Mouse (Mus musculus): ENCODE measurements around the gene Nr0b2. TPM values are rescaled to one million over a fixed set of nuclear protein-coding genes. Genes with fewer than 3 reads are reported as not detected.
A peak's percentile ranks its signal among the peaks of the same experiment; 100 is the strongest.

The Nr0b2 gene
- polyA plus RNA-seq, 1 experiment from 2014 or later: 5.4 TPM

DNA sequence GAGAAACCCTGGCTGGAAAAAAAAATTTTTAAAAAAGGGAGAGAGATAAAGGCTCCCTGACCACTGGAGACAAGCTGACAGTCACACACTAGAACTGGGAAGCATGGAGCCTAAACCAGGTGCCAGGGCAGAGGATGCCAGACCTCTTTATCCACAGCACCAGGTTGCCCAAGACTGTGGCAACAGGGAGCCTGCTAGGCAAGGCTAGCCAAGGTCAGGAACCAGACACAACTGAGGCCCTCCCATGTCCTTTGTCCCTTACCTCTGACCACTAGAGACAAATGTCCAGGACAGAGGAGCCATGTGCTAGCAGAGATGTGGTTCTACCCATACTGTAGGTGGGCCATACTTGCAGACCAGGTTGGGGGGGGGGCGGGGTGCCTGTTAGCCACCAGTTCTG is 1.1 kb upstream of the Nr0b2 start:
- Histone ChIP-seq H3K4me2 (ENCODE audit: low read length) (no peak overlapping the region), H3K9me3 (ENCODE audit: control insufficient read depth, low read length) (no peaks in the 10 kb centered on the region), H3K4me3 (ENCODE audit: low read depth, low read length) (no peak overlapping the region), H3K27ac (ENCODE audit: low read depth) (no peak overlapping the region), H3K9ac (ENCODE audit: low read length) (no peak overlapping the region), H3K4me1 (replicated peaks; ENCODE audit: control insufficient read depth, insufficient read depth, low read length) (no peaks in the 10 kb centered on the region), H3K36me3 (ENCODE audit: control insufficient read depth, insufficient read depth, low read length) (no peaks in the 10 kb centered on the region), H3K27me3 (replicated peaks; ENCODE audit: control insufficient read depth, insufficient read depth, low read length) (no peaks in the 10 kb centered on the region)
- DNase-seq (ENCODE audit: low spot score) (no peak), ATAC-seq (replicated peaks; ENCODE audit: low FRiP score, low TSS enrichment, low read depth) (no peak)
- WGBS: 89% methylated on average over 1 of the region's 1 CpGs

GRCm38 (mm10) chr4:133553448-133554330 is 513 bp downstream of the Nr0b2 start:
- DNase-seq (ENCODE audit: low spot score) (no peak), ATAC-seq (replicated peaks; ENCODE audit: low FRiP score, low TSS enrichment, low read depth) (no peak)
- no peak overlapping the region for H3K9ac ChIP-seq (ENCODE audit: low read length)
- H3K4me1 ChIP-seq (replicated peaks; ENCODE audit: control insufficient read depth, insufficient read depth, low read length): no peaks in the 10 kb centered on the region
- 74% methylated on average over 19 of the region's 19 CpGs for WGBS
- no peak overlapping the region for H3K27ac ChIP-seq (ENCODE audit: low read depth)
- no peaks in the 10 kb centered on the region for H3K27me3 ChIP-seq (replicated peaks; ENCODE audit: control insufficient read depth, insufficient read depth, low read length)
- no peak overlapping the region for H3K4me3 ChIP-seq (ENCODE audit: low read depth, low read length)
- no peaks in the 10 kb centered on the region for H3K9me3 ChIP-seq (ENCODE audit: control insufficient read depth, low read length)
- peak overlapping the region; percentile 1; the same call in 1 of the 2 replicates for H3K4me2 ChIP-seq (ENCODE audit: low read length)
- H3K36me3 ChIP-seq (ENCODE audit: control insufficient read depth, insufficient read depth, low read length): no peaks in the 10 kb centered on the region

DNA sequence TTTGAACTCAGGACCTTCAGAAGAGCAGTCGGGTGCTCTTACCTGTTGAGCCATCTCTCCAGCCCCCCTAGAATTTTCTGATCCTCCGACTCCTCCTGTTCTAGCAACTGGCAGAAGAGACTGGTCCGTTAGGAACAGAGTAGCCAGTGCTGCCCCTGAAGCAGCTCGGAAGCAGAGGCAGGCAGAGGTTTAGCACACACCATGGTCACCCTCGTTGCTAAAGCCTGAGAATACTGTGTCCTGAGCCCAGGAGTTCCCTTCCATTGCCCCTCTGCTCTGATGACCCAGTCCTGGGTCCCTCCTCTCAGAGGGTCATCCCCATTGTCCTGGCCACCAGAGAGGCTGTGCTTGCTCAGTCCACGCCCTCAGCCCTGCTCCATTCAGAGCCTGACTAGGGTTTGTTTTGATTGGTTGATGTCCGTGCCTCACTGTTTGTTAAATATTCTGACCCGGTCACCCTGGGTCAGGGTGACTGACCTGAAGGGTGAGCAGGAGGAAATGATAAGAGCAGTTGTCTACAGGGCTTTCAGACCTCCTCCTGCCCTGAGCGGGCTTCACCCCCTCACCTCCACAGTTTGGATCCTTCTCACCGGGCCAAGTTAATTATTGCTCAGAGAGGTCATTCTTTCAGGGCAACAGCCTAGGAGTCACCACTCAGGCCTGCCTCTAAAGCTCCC is 4.0 kb downstream of the Nr0b2 start:
- Histone ChIP-seq H3K9ac (ENCODE audit: low read length) (no peak overlapping the region), H3K9me3 (ENCODE audit: control insufficient read depth, low read length) (no peaks in the 10 kb centered on the region), H3K36me3 (ENCODE audit: control insufficient read depth, insufficient read depth, low read length) (no peaks in the 10 kb centered on the region), H3K27ac (ENCODE audit: low read depth) (no peak overlapping the region), H3K4me1 (replicated peaks; ENCODE audit: control insufficient read depth, insufficient read depth, low read length) (no peaks in the 10 kb centered on the region), H3K4me3 (ENCODE audit: low read depth, low read length) (no peak overlapping the region), H3K27me3 (replicated peaks; ENCODE audit: control insufficient read depth, insufficient read depth, low read length) (no peaks in the 10 kb centered on the region), H3K4me2 (ENCODE audit: low read length) (no peak overlapping the region)
- ATAC-seq (replicated peaks; ENCODE audit: low FRiP score, low TSS enrichment, low read depth) (peak; percentile 18; the same call in 1 of the 2 replicates), DNase-seq (ENCODE audit: low spot score) (no peak)
- 28% methylated on average over 10 of the region's 10 CpGs for WGBS

- no peak overlapping the region for H3K27ac ChIP-seq (ENCODE audit: low read depth)
- 66% methylated on average over 4 of the region's 4 CpGs for WGBS
- H3K4me3 ChIP-seq (ENCODE audit: low read depth, low read length): no peak overlapping the region
- H3K9me3 ChIP-seq (ENCODE audit: control insufficient read depth, low read length): no peaks in the 10 kb centered on the region
- H3K27me3 ChIP-seq (replicated peaks; ENCODE audit: control insufficient read depth, insufficient read depth, low read length): no peaks in the 10 kb centered on the region
- H3K4me2 ChIP-seq (ENCODE audit: low read length): no peak overlapping the region
- ATAC-seq (replicated peaks; ENCODE audit: low FRiP score, low TSS enrichment, low read depth): no peak
- no peak for DNase-seq (ENCODE audit: low spot score)
- no peaks in the 10 kb centered on the region for H3K36me3 ChIP-seq (ENCODE audit: control insufficient read depth, insufficient read depth, low read length)
- H3K9ac ChIP-seq (ENCODE audit: low read length): no peak overlapping the region
- H3K4me1 ChIP-seq (replicated peaks; ENCODE audit: control insufficient read depth, insufficient read depth, low read length): no peaks in the 10 kb centered on the region
Observed at GRCm38 (mm10) chr4:133559846-133560245, 6.7 kb downstream of the Nr0b2 start.

DNA sequence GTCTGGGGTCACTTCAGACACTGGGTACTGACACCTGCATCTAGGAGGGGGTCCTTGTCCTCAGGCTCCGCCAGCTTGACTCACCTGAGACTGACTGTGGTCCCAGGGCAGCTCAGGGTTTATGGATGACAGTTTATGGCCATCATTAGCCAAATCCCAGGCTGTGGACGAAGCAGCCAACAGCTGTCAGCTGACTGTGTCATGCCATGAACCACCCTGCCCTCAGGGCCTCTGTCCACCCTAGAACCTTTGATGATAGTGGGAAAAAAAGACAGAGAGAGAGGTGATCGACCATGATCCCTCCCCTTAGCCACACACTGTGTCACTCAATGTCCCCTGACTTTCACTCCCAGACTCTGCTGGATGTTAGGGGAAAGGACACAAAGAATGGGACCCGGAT is 8.4 kb downstream of the Nr0b2 start:
- WGBS: 54% methylated on average over 4 of the region's 4 CpGs
- Histone ChIP-seq H3K9ac (ENCODE audit: low read length) (no peak overlapping the region), H3K36me3 (ENCODE audit: control insufficient read depth, insufficient read depth, low read length) (no peaks in the 10 kb centered on the region), H3K4me3 (ENCODE audit: low read depth, low read length) (no peak overlapping the region), H3K27ac (ENCODE audit: low read depth) (no peak overlapping the region), H3K4me1 (replicated peaks; ENCODE audit: control insufficient read depth, insufficient read depth, low read length) (no peaks in the 10 kb centered on the region), H3K9me3 (ENCODE audit: control insufficient read depth, low read length) (no peaks in the 10 kb centered on the region), H3K4me2 (ENCODE audit: low read length) (no peak overlapping the region), H3K27me3 (replicated peaks; ENCODE audit: control insufficient read depth, insufficient read depth, low read length) (no peaks in the 10 kb centered on the region)
- DNase-seq (ENCODE audit: low spot score) (no peak), ATAC-seq (replicated peaks; ENCODE audit: low FRiP score, low TSS enrichment, low read depth) (no peak)

DNA sequence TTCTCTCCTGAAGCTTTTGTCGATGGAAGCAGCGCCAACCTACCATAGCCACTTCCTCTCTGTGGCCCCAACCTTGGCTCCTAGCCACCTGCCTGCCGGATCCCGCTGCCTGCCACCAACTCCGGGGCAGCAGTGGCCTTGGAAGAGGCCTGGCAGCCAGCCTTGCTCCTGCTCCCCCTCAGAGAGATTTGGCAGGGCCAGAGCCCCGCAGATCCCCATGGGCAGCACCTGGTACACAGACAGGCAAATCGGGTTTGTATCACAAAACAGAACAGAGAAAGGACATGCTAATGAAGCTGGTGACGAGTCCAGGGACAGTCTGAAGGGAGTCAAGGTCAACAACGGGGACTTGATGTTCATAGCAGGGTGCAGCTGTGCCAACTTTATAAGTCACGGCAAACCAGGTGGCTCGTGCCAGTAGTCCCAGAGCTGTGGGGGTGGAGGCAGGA is 10.0 kb downstream of the Nr0b2 start:
- Histone ChIP-seq H3K9ac (ENCODE audit: low read length) (no peak overlapping the region), H3K27ac (ENCODE audit: low read depth) (no peak overlapping the region), H3K36me3 (ENCODE audit: control insufficient read depth, insufficient read depth, low read length) (no peaks in the 10 kb centered on the region), H3K9me3 (ENCODE audit: control insufficient read depth, low read length) (no peaks in the 10 kb centered on the region), H3K4me2 (ENCODE audit: low read length) (no peak overlapping the region), H3K4me1 (replicated peaks; ENCODE audit: control insufficient read depth, insufficient read depth, low read length) (no peaks in the 10 kb centered on the region), H3K27me3 (replicated peaks; ENCODE audit: control insufficient read depth, insufficient read depth, low read length) (no peaks in the 10 kb centered on the region), H3K4me3 (ENCODE audit: low read depth, low read length) (no peak overlapping the region)
- no peak for ATAC-seq (replicated peaks; ENCODE audit: low FRiP score, low TSS enrichment, low read depth)
- DNase-seq (ENCODE audit: low spot score): no peak
- 80% methylated on average over 11 of the region's 11 CpGs for WGBS

- Histone ChIP-seq H3K4me2 (ENCODE audit: low read length) (no peak overlapping the region), H3K4me3 (ENCODE audit: low read depth, low read length) (no peak overlapping the region), H3K27ac (ENCODE audit: low read depth) (no peak overlapping the region), H3K4me1 (replicated peaks; ENCODE audit: control insufficient read depth, insufficient read depth, low read length) (no peaks in the 10 kb centered on the region), H3K36me3 (ENCODE audit: control insufficient read depth, insufficient read depth, low read length) (no peaks in the 10 kb centered on the region), H3K27me3 (replicated peaks; ENCODE audit: control insufficient read depth, insufficient read depth, low read length) (no peaks in the 10 kb centered on the region), H3K9me3 (ENCODE audit: control insufficient read depth, low read length) (0 out of 2 replicates have a peak, but pooled peaks cover 3% of the 10 kb centered on the region), H3K9ac (ENCODE audit: low read length) (no peak overlapping the region)
- DNase-seq (ENCODE audit: low spot score): no peak
- 27% methylated on average over 8 of the region's 8 CpGs for WGBS
- ATAC-seq (replicated peaks; ENCODE audit: low FRiP score, low TSS enrichment, low read depth): no peak
Observed at GRCm38 (mm10) chr4:133567251-133567650, 14.1 kb downstream of the Nr0b2 start.

GRCm38 (mm10) chr4:133569291-133570065 is 16.3 kb downstream of the Nr0b2 start:
- Histone ChIP-seq H3K27me3 (replicated peaks; ENCODE audit: control insufficient read depth, insufficient read depth, low read length) (no peaks in the 10 kb centered on the region), H3K9me3 (ENCODE audit: control insufficient read depth, low read length) (0 out of 2 replicates have a peak, but pooled peaks cover 3% of the 10 kb centered on the region), H3K27ac (ENCODE audit: low read depth) (no peak overlapping the region), H3K9ac (ENCODE audit: low read length) (no peak overlapping the region), H3K4me2 (ENCODE audit: low read length) (peak overlapping the region; percentile 1; the same call in 1 of the 2 replicates), H3K4me3 (ENCODE audit: low read depth, low read length) (no peak overlapping the region), H3K36me3 (ENCODE audit: control insufficient read depth, insufficient read depth, low read length) (no peaks in the 10 kb centered on the region), H3K4me1 (replicated peaks; ENCODE audit: control insufficient read depth, insufficient read depth, low read length) (no peaks in the 10 kb centered on the region; the same call in 1 of the 2 replicates)
- no peak for ATAC-seq (replicated peaks; ENCODE audit: low FRiP score, low TSS enrichment, low read depth)
- WGBS: 72% methylated on average over 10 of the region's 10 CpGs
- DNase-seq (ENCODE audit: low spot score): no peak
